Mouse (Mus musculus): ENCODE measurements at regions not wholly inside any gene's neighbourhood (a gene's known extent, or its start where the extent isn't known, plus 50 kb on each side); places are given as distances from the start of the nearest gene placed in this dataset.
"Not testable (repeated sequence)": the region's sequence is repeated elsewhere in the genome, so short reads cannot be mapped to it uniquely, and the experiment has no call there.

DNA sequence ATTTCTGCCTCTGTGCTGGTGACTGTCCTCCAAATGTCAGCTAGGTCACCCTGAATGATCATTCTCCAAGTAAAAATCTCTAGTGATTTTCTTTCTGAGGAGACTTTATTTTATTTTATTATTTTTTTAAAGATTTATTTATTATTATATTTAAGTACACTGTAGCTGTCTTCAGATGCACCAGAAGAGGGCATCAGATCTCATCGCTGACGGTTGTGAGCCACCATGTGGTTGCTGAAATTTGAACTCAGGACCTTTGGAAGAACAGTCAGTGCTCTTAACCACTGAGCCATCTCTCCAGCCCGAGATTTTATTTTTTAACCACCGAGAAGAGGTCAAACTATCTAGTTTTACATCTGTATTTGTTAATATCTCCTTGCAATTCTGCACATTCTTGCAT, 50.5 kb upstream of the Slc44a3 start:
- not testable (repeated sequence) for DNase-seq (ENCODE audit: low read depth)
